Mouse (Mus musculus) layer of hippocampus, postnatal 10 days (tissue): Measurements from ENCODE around the gene Tmod3. TPM values are rescaled to one million over a fixed set of nuclear protein-coding genes. Genes with fewer than 3 reads are reported as not detected.
"Not testable (repeated sequence)": the region's sequence is repeated elsewhere in the genome, so short reads cannot be mapped to it uniquely, and the experiment has no call there.

Experiments
- DNase-seq, 2 experiments: peaks; one replicate each; pipeline ENCODE4 v3.0.0; 2021; ENCODE audit warnings: low spot score in 2 of 2
- total RNA-seq, 2 experiments: library from RNA; stranded (reverse); gene quantifications; 2 replicates each; pipeline ENCODE4 v1.2.3; 2021

The Tmod3 gene
- total RNA-seq, 2 experiments from 2014 or later, result 68.7 to 70.2 TPM

- DNase-seq, result no peak
Observed at GRCm38 (mm10) chr9:75504311-75504710, 55.1 kb downstream of the Tmod3 start.

- DNase-seq, result no peak
Observed at GRCm38 (mm10) chr9:75498571-75498970, 60.9 kb downstream of the Tmod3 start.

- no peak for DNase-seq
Observed at GRCm38 (mm10) chr9:75495945-75496344, 63.5 kb downstream of the Tmod3 start.

- peak; percentile 19 to 48 for DNase-seq
Observed at GRCm38 (mm10) chr9:75494407-75495005, 65.0 kb downstream of the Tmod3 start.

GRCm38 (mm10) chr9:75488255-75488654, 71.2 kb downstream of the Tmod3 start:
- not testable (repeated sequence) for DNase-seq

GRCm38 (mm10) chr9:75485231-75485630, 74.2 kb downstream of the Tmod3 start:
- DNase-seq, result no peak

- DNase-seq, result no peak
Observed at GRCm38 (mm10) chr9:75480536-75481075, 78.9 kb downstream of the Tmod3 start.

GRCm38 (mm10) chr9:75479106-75479725, 80.2 kb downstream of the Tmod3 start:
- no peak for DNase-seq

- no peak for DNase-seq
Observed at GRCm38 (mm10) chr9:75477212-75477611, 82.2 kb downstream of the Tmod3 start.

GRCm38 (mm10) chr9:75468297-75468696, 91.2 kb downstream of the Tmod3 start:
- no peak for DNase-seq

- DNase-seq, result no peak
Observed at GRCm38 (mm10) chr9:75467581-75467980, 91.9 kb downstream of the Tmod3 start.

- no peak for DNase-seq
Observed at GRCm38 (mm10) chr9:75466641-75467040, 92.8 kb downstream of the Tmod3 start.

GRCm38 (mm10) chr9:75465856-75466255, 93.6 kb downstream of the Tmod3 start:
- no peak for DNase-seq

GRCm38 (mm10) chr9:75463050-75463660, 96.3 kb downstream of the Tmod3 start:
- DNase-seq, result peak in 1 of 2 experiments; percentile 9

GRCm38 (mm10) chr9:75455684-75456083, 103.8 kb downstream of the Tmod3 start:
- no peak for DNase-seq

GRCm38 (mm10) chr9:75453994-75454393, 105.5 kb downstream of the Tmod3 start:
- no peak for DNase-seq

- DNase-seq, result no peak
Observed at GRCm38 (mm10) chr9:75448021-75448420, 111.4 kb downstream of the Tmod3 start.

Other genes with a start within 250 kb of the Tmod3 start
- not detected for gene Bcl2l10, start 211.9 kb downstream of the Tmod3 start, total RNA-seq
- gene Mapk6, start 149.7 kb downstream of the Tmod3 start, total RNA-seq, result 10 to 100 TPM; 55.7 to 57.8 TPM
- gene Leo1, start 118.1 kb downstream of the Tmod3 start, total RNA-seq, result 10 to 100 TPM; 27.9 to 29.7 TPM
- gene Tmod2, start 51.7 kb upstream of the Tmod3 start, total RNA-seq, result 100 to 1,000 TPM; 437 to 472 TPM
- gene Lysmd2, start 66.1 kb upstream of the Tmod3 start, total RNA-seq, result 10 to 100 TPM; 50.3 to 53.1 TPM
- 100 to 1,000 TPM; 290 to 304 TPM for gene Scg3, start 124.4 kb upstream of the Tmod3 start, total RNA-seq
- 1 to 10 TPM; 1.7 to 2.0 TPM for gene Bmp5, start 215.7 kb upstream of the Tmod3 start, total RNA-seq